8 mouse cellular contexts compared by ENCODE assay signal in genomic region chr19:60580582-60581339, GRCm38 (mm10). TPM values are rescaled to one million over a fixed set of nuclear protein-coding genes. Genes with fewer than 3 reads are reported as not detected.
A peak's percentile ranks its signal among the peaks of the same experiment; 100 is the strongest.
DNase-seq lines count a peak whose midpoint lies in the region; ATAC-seq lines count a peak whose summit lies in the region.

Cacul1 (minus strand) TSS chr19:60581025.

- ATAC-seq in megakaryocyte progenitor cell, adult 5-6 weeks (replicated peaks; ENCODE audit: poor library complexity): peak; percentile 93

- peak; percentile 99 for DNase-seq in adipocyte (ENCODE audit: low spot score)
- DNase-seq in embryo, embryonic 10 days (ENCODE audit: low spot score): peak; percentile 98
- peak; percentile 95 for DNase-seq in gastrocnemius, postnatal 10 days
- peak; percentile 97 for DNase-seq in induced T-regulatory cell, adult 2 months (ENCODE audit: low read depth)
- peak; percentile 88 to 97 for DNase-seq in left cerebral cortex, adult 9 months (ENCODE audit: low spot score in 2 of 2)
- DNase-seq in right cerebral cortex, postnatal 14 days: peak; percentile 98
- DNase-seq in urinary bladder, postnatal 36 days (ENCODE audit: low spot score in 2 of 2): peak; percentile 97 to 98

RNA-seq across cellular contexts. Expression of gene Cacul1, which starts in this region (rescaled TPM):
- 10 to 100 TPM; 26.7 to 28.6 TPM for total RNA-seq in gastrocnemius, postnatal 10 days (2021)
- 31.2 and 33.4 TPM in 2 replicates for total RNA-seq in megakaryocyte progenitor cell, adult 5-6 weeks (2015)
- total RNA-seq in megakaryocyte progenitor cell, adult 5-6 weeks (2017): 30.1 and 39.1 TPM in 2 replicates

Comparison
In these comparisons a context has a peak if more than half of its experiments do, and no peak if none do; other contexts are left out.
1. Peak in every context shown above with its lines: DNase-seq and ATAC-seq.